Mouse (Mus musculus) layer of hippocampus, adult 9-10 months (tissue): ENCODE results near the gene Lgr5.
A peak's percentile ranks its signal among the peaks of the same experiment; 100 is the strongest.

Source experiments
- DNase-seq: peaks from one replicate; pipeline ENCODE4 v3.0.0; 2022; ENCODE audit warnings: low spot score

Lgr5 gene

GRCm38 (mm10) chr10:115570577-115570976, 17.0 kb downstream of the Lgr5 start:
- no peak for DNase-seq

DNA sequence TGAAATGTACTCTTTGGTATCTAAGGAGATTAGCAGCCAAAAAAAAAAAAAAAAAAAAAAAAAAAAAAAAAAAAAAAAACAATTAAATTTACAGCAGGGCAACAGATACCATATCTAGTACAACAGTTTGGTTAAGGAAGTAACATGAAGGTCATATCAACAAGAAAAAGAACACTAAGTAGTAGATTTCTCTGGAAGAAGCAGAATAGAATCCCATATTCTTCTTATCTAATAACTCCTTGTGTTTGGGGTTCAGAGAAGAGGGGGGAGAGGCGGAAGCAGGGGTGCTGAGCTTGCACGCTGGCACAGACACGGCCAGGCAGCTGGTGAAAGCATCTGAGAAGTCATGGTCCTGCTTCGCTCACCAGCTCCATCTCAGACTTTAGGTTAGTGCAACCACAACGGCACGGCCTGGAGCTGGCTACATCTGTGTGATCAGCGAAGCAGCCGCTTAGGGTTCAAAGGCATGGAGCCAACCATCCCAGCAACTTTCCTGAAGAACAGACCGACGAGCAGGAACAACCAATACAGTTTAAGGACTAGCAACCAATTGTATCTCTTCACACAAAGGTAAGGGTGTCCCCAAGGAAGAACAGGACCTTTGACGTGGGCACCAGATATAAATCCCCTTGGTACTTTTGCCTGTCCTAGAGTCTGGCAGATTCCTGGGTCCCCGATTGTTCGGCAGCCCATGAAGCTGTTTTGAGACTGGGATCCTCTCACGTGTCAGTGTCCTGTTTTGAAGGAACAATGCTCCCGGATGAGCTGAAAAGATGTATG, 17.7 kb downstream of the Lgr5 start, which contains the start of gene A930009A15Rik:
A930009A15Rik (plus strand) TSS at position 275 of the 780 bp plus-strand sequence.
- DNase-seq = no peak

GRCm38 (mm10) chr10:115563961-115564360, 23.6 kb downstream of the Lgr5 start:
- no peak for DNase-seq

DNA sequence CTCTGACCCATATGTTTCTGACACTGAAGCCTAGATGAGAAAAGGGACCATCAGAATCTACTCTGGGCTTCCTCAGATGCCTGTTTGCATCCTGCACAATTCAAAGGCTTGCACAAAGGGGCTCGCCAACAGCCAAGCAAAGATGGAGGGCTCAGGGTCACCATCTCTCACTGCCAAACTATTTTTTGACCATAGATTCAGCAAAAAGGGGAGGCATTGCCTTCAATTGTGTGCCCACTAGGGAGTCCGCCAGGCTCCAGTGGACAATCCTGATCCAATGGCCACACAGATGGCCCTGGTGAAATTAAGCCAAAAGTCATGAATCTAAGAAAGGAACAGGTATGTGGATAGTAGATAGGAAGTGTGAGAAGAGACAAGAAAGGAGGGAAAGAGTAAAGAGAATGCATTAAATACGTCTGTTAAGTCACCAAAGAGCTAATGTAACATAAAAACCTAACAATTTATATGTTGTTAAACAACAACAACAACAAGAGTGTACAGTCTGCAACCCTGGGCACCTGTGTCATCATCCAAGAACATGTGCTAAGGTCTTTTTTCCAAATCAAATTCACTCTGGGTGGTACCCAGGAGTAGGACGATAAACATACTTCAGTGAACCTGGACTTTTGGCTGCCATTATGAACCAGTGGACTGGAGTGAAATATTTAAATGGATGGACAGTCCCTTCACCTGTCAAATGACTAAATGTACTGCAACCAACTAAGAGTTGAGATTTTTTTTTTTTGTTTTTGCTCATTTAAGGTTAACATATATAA, 24.5 kb downstream of the Lgr5 start:
- no peak for DNase-seq

DNA sequence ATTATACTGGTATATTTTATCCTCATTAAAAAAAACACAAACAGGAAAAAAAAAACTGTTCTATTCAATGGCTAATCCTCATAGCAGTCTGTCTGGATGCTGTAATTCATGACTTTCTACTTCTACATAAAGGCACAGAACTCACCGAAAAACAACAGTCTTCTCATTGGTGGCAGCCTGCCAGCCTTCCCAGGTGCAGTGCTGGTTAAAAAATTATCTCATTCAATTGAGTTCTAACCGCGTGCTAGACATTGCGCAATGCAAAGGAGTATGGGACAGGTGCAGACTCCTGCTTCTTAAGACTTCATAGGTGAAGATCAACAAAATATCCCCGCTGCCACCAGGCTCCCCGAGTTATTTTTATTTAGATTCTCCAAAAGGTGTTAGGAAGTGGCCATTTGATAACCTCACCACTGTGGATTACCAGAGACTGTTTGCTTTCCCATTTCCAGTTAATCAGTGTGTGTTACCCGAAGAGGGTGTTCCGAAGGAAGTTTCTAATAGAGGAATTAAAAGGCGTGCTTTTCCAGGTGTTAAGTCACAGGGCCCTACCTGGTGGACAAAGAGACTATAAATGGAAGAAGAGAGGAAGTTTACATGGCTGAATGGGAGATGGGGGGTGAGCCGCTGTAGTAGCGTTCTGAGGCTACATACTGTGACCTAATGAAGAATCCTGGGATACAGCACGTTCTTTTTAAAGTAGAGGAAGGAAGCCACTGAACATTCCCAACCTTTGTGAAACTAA, 26.3 kb downstream of the Lgr5 start:
- no peak for DNase-seq

- DNase-seq = no peak
These were observed 30.8 kb downstream of the Lgr5 start for GRCm38 (mm10) chr10:115556738-115557242.

GRCm38 (mm10) chr10:115555191-115555765, 32.3 kb downstream of the Lgr5 start:
- no peak for DNase-seq

- DNase-seq = no peak
These were observed 34.0 kb downstream of the Lgr5 start for GRCm38 (mm10) chr10:115553352-115554113.

- DNase-seq = no peak
These were observed 36.5 kb downstream of the Lgr5 start for GRCm38 (mm10) chr10:115551069-115551468.

DNA sequence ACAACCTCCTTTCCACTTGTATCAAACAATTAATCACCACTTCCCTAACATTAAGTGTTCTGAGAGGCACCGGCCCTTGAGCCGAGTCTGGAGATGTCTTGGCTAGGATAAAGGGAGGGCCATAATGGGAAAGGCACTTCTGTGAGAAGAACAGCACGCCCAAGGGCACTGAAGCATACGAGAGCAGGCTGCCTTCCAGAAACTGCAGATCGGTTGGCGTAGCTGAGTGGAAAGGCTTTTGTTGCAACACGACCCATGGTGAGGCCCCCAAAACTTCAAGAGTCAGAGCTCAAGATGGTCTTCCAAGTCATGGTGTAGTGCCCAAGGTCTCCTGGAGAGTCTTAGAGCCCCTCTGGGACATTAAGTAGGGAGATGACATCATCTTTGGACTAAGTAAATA, 37.3 kb downstream of the Lgr5 start:
- DNase-seq = no peak

GRCm38 (mm10) chr10:115542917-115543316, 44.7 kb downstream of the Lgr5 start:
- DNase-seq = no peak

DNA sequence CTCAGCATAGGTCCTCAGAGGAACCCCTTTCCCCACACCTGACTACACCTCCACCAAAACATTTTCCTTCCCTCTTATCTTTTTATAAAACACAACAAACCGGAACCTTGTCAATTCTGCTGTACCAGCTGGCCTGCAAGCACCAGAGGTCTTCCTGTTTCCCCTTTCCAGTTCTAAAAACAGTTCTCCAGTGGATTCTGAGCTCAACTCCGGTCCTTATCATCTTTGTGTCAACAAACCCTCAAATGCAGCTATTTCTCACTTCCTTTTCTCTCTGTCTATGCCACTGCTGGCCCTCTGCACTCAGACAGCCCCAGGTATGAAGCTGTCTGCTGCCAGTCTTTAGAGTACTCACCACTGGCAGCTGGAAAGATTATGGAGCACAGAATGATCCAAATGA, 56.8 kb downstream of the Lgr5 start:
- DNase-seq = no peak

DNA sequence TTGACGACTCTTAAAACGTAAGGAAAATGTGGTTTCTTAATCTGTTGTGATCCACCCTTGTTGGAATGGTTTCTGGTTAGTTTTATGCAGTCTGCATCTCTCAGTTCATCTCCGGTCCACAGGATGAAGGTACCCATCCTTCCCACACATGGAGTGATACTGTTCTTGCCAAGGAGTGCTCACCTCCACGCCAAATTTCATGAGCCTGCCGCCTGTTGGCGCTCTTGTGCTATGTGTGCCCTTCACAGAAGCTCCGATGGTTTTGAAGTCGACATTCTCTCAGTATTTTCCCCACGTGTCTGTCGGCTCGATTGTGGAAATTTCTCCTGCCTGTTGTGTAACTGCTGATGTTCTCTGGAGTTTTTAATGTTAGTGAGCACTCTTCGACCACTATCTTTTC, 57.8 kb downstream of the Lgr5 start:
- no peak for DNase-seq

DNA sequence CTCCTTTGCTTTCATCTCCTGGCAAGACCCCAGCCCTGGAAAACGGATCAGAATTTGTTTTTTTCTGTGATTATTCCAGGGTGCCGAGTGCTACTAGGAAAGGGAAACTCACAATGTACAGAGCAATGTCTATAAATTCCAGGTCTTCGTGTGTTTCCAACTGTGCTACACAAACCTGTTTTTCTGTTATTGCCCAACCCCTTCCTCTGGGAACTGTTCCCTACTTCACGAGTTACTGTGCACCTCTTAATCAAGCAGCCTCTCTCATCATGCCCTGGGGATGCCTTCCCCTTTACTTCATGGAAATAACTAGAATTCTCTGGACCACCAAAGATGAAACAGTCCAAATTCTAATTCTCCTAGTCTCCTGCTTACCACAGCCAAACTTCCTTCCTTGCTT, 58.7 kb downstream of the Lgr5 start:
- no peak for DNase-seq

- DNase-seq = no peak
These were observed 66.5 kb downstream of the Lgr5 start for GRCm38 (mm10) chr10:115521081-115521451.

DNA sequence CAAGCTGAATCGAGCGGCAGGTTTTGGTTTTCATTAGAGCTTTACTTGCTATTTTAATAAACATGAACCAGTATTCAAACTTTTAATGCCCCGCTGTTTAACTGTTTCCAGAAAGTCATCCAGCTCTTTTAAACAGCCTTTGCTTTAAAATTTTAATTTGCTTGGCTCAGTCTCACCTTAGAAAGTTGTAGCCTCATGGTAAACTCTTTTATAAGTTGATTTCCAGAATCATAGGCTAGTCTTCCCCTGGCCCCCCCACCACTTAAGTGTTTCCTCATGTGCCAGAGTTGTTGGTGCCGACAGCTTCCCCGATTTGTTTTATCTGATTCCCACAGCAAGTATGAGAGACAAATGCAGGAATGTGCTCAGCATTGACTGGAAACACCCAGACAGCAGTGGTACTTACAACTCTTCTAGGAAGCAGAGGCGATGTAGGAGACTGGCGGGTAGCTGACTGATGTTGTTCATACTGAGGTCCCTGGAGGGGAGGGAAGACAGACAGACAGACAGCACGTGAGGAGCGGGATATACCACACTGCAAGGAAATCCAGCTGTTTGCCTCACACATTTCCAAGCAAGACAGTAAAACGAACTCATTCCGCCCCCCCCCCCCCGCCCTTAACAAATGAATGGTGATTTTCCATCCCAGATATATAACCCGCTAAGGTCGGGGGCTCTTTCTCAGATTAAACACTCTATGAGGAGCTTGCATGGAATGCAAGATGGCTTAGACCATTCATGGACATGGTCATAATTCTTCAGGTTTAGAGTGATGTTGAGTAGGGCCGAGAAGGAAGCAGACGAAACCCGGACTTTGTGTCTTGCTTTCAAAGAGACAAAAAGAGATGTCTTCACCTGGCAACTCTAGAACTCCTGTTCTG, 67.1 kb downstream of the Lgr5 start:
- no peak for DNase-seq

GRCm38 (mm10) chr10:115518845-115519244, 68.7 kb downstream of the Lgr5 start:
- no peak for DNase-seq

DNA sequence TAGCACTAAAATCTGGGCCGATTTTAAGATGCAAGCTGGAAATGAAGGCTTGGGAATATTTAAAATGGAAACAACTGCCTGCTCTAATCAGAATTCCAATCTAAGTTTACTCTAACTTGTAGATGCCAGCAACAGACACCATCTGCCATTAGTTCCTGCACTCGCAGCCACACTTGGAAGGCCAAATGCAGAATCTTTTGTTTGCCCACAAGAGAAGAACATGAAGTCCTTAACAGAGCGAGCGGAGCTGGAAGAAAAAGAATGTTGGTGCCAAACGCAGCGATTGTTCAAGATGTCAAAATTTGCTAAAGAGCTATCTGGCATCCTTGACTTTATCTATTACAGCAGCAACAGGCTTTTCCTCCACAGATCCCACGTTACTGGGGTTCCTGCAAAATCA, 72.1 kb downstream of the Lgr5 start:
- DNase-seq = peak; percentile 43

GRCm38 (mm10) chr10:115510959-115511358, 76.6 kb downstream of the Lgr5 start:
- DNase-seq = no peak

- DNase-seq = no peak
These were observed 81.8 kb downstream of the Lgr5 start for GRCm38 (mm10) chr10:115505631-115506239.
